Mouse (Mus musculus): Measurements from ENCODE around the gene Adgrb2. TPM values are rescaled to one million over a fixed set of nuclear protein-coding genes. Genes with fewer than 3 reads are reported as not detected.

Adgrb2 gene
- polyA plus RNA-seq, 1 experiment from 2014 or later, result 1.2 TPM

- no peak for ATAC-seq (replicated peaks; ENCODE audit: extremely low read depth, insufficient read depth, low FRiP score)
- Histone ChIP-seq H3K27me3 (ENCODE audit: control insufficient read depth, insufficient read depth, low read length) (peaks cover 24% of the 10 kb centered on the region), H3K36me3 (ENCODE audit: control insufficient read depth, insufficient read depth) (no peaks in the 10 kb centered on the region), H3K4me3 (ENCODE audit: low read length) (no peak overlapping the region), H3K9ac (ENCODE audit: low read length) (no peak overlapping the region), H3K27ac (ENCODE audit: low read length) (no peak overlapping the region), H3K4me2 (ENCODE audit: low read depth, low read length) (no peak overlapping the region), H3K9me3 (replicated peaks; ENCODE audit: control insufficient read depth, low read length) (no peaks in the 10 kb centered on the region), H3K4me1 (ENCODE audit: control insufficient read depth, insufficient read depth, low read length) (no peaks in the 10 kb centered on the region)
- 87% methylated on average over 5 of the region's 5 CpGs for WGBS
These were observed 10.1 kb downstream of the Adgrb2 start for GRCm38 (mm10) chr4:129994728-129995127.

DNA sequence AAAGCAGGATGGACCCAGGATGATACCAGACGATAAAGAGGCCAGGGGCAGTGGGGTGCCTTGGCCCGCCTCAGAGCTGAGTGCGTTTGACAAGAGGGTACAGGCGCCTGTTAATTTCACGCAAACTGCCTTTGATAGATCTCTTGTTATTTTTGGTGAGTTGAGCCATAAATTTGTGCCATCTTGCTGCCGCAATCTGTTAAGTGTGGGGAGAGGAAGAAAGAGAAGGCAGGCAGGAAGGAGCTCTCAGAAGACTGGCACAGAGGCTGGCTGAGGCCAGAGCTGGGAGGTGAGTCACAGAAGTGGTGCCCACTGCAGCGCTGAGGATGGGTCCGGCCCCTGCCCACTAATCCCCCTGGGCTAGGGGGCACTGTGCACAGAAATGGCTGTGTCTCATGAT is 10.6 kb downstream of the Adgrb2 start:
- Histone ChIP-seq H3K4me2 (ENCODE audit: low read depth, low read length) (no peak overlapping the region), H3K9ac (ENCODE audit: low read length) (no peak overlapping the region), H3K9me3 (replicated peaks; ENCODE audit: control insufficient read depth, low read length) (no peaks in the 10 kb centered on the region), H3K4me1 (ENCODE audit: control insufficient read depth, insufficient read depth, low read length) (no peaks in the 10 kb centered on the region), H3K36me3 (ENCODE audit: control insufficient read depth, insufficient read depth) (no peaks in the 10 kb centered on the region), H3K27me3 (ENCODE audit: control insufficient read depth, insufficient read depth, low read length) (peaks cover 21% of the 10 kb centered on the region), H3K27ac (ENCODE audit: low read length) (no peak overlapping the region), H3K4me3 (ENCODE audit: low read length) (no peak overlapping the region)
- WGBS, result 82% methylated on average over 8 of the region's 8 CpGs
- no peak for ATAC-seq (replicated peaks; ENCODE audit: extremely low read depth, insufficient read depth, low FRiP score)

DNA sequence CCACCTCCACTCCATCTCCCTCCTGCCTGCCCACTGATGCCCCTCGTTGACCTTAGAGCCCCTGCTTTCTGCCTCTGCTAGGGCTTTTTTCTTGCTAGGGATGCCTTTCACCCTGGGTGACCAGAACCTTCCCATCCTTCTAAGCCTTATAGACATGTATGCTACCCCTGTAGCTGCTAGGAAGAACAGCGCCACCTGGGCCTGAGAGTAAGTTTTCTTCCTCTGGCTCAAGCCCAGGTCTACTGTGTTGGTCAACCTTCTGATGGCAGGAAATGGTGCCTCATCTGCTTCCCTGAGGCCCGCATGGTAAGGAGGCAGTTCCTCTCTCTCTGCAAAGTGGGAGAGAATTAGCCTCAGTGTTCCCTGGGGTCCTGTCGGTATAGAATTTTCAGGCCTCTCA is 11.3 kb downstream of the Adgrb2 start:
- no peak for ATAC-seq (replicated peaks; ENCODE audit: extremely low read depth, insufficient read depth, low FRiP score)
- Histone ChIP-seq H3K27me3 (ENCODE audit: control insufficient read depth, insufficient read depth, low read length) (peaks cover 21% of the 10 kb centered on the region), H3K4me2 (ENCODE audit: low read depth, low read length) (no peak overlapping the region), H3K9me3 (replicated peaks; ENCODE audit: control insufficient read depth, low read length) (no peaks in the 10 kb centered on the region), H3K4me3 (ENCODE audit: low read length) (no peak overlapping the region), H3K36me3 (ENCODE audit: control insufficient read depth, insufficient read depth) (no peaks in the 10 kb centered on the region), H3K9ac (ENCODE audit: low read length) (no peak overlapping the region), H3K27ac (ENCODE audit: low read length) (no peak overlapping the region), H3K4me1 (ENCODE audit: control insufficient read depth, insufficient read depth, low read length) (no peaks in the 10 kb centered on the region)
- 70% methylated on average over 4 of the region's 4 CpGs for WGBS

DNA sequence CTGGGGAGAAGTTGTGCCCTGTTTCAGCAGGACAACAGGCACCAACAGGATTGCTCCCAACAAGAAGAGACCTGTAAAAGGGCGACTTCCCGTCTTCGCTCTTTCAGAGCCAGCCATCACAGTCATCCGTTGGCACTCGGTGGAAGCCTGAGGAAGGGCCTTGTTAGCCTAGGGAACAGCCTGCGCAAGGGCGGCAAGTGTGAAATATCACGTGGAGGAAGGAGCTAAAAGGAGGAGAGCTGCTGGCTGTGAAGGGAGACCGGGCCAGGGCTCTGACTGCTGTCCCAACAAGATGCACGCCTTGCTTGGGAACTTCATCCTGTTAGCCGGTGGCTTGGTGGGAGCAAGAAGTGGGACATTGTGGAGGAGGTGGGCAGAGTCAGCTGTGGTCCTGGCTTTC is 13.5 kb downstream of the Adgrb2 start:
- Histone ChIP-seq H3K36me3 (ENCODE audit: control insufficient read depth, insufficient read depth) (no peaks in the 10 kb centered on the region), H3K4me3 (ENCODE audit: low read length) (no peak overlapping the region), H3K27me3 (ENCODE audit: control insufficient read depth, insufficient read depth, low read length) (peaks cover 21% of the 10 kb centered on the region), H3K9me3 (replicated peaks; ENCODE audit: control insufficient read depth, low read length) (no peaks in the 10 kb centered on the region), H3K4me1 (ENCODE audit: control insufficient read depth, insufficient read depth, low read length) (peaks cover 7% of the 10 kb centered on the region), H3K4me2 (ENCODE audit: low read depth, low read length) (no peak overlapping the region), H3K27ac (ENCODE audit: low read length) (no peak overlapping the region), H3K9ac (ENCODE audit: low read length) (no peak overlapping the region)
- 45% methylated on average over 11 of the region's 11 CpGs for WGBS
- ATAC-seq (replicated peaks; ENCODE audit: extremely low read depth, insufficient read depth, low FRiP score), result no peak

GRCm38 (mm10) chr4:130001710-130002109 is 17.0 kb downstream of the Adgrb2 start:
- Histone ChIP-seq H3K9ac (ENCODE audit: low read length) (no peak overlapping the region), H3K27ac (ENCODE audit: low read length) (no peak overlapping the region), H3K9me3 (replicated peaks; ENCODE audit: control insufficient read depth, low read length) (0 out of 2 replicates have a peak, but pooled peaks cover 3% of the 10 kb centered on the region), H3K36me3 (ENCODE audit: control insufficient read depth, insufficient read depth) (no peaks in the 10 kb centered on the region), H3K27me3 (ENCODE audit: control insufficient read depth, insufficient read depth, low read length) (peaks cover 18% of the 10 kb centered on the region), H3K4me3 (ENCODE audit: low read length) (no peak overlapping the region), H3K4me1 (ENCODE audit: control insufficient read depth, insufficient read depth, low read length) (peaks cover 7% of the 10 kb centered on the region), H3K4me2 (ENCODE audit: low read depth, low read length) (no peak overlapping the region)
- 12% methylated on average over 5 of the region's 5 CpGs for WGBS
- 0 out of 2 replicates have a peak, but pooled peaks have one; percentile 19 for ATAC-seq (replicated peaks; ENCODE audit: extremely low read depth, insufficient read depth, low FRiP score)

GRCm38 (mm10) chr4:130002157-130002556 is 17.5 kb downstream of the Adgrb2 start:
- peaks cover 7% of the 10 kb centered on the region for H3K4me1 ChIP-seq (ENCODE audit: control insufficient read depth, insufficient read depth, low read length)
- 41% methylated on average over 10 of the region's 10 CpGs for WGBS
- H3K36me3 ChIP-seq (ENCODE audit: control insufficient read depth, insufficient read depth), result no peaks in the 10 kb centered on the region
- 0 out of 2 replicates have a peak, but pooled peaks cover 3% of the 10 kb centered on the region for H3K9me3 ChIP-seq (replicated peaks; ENCODE audit: control insufficient read depth, low read length)
- peaks cover 21% of the 10 kb centered on the region for H3K27me3 ChIP-seq (ENCODE audit: control insufficient read depth, insufficient read depth, low read length)
- peak; percentile 63; the same call in 1 of the 2 replicates for ATAC-seq (replicated peaks; ENCODE audit: extremely low read depth, insufficient read depth, low FRiP score)
- H3K27ac ChIP-seq (ENCODE audit: low read length), result no peak overlapping the region
- no peak overlapping the region for H3K4me3 ChIP-seq (ENCODE audit: low read length)
- H3K9ac ChIP-seq (ENCODE audit: low read length), result no peak overlapping the region
- no peak overlapping the region for H3K4me2 ChIP-seq (ENCODE audit: low read depth, low read length)

DNA sequence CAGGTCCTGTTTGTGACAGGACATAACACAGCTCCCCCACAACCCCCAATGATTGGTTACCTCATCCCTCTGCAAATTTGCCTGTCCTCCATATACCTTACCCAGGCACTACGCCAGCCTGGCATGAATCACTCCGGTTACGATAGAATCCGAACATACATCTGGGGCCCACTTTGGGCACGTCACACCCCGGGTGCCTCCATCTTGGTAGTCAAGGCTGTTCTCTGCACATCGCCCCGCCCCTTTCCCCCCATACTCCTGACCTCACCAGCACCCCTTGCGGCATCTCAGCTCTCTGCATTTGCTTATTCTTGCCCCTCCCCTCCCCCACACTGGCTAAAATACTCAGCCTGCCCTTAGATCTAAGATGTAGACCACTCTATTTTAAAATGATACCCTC is 20.9 kb downstream of the Adgrb2 start:
- H3K36me3 ChIP-seq (ENCODE audit: control insufficient read depth, insufficient read depth), result no peaks in the 10 kb centered on the region
- 57% methylated on average over 9 of the region's 9 CpGs for WGBS
- H3K4me3 ChIP-seq (ENCODE audit: low read length), result no peak overlapping the region
- no peak for ATAC-seq (replicated peaks; ENCODE audit: extremely low read depth, insufficient read depth, low FRiP score)
- H3K4me1 ChIP-seq (ENCODE audit: control insufficient read depth, insufficient read depth, low read length), result peaks cover 7% of the 10 kb centered on the region
- peaks cover 35% of the 10 kb centered on the region for H3K27me3 ChIP-seq (ENCODE audit: control insufficient read depth, insufficient read depth, low read length)
- H3K9me3 ChIP-seq (replicated peaks; ENCODE audit: control insufficient read depth, low read length), result 0 out of 2 replicates have a peak, but pooled peaks cover 3% of the 10 kb centered on the region
- no peak overlapping the region for H3K4me2 ChIP-seq (ENCODE audit: low read depth, low read length)
- no peak overlapping the region for H3K27ac ChIP-seq (ENCODE audit: low read length)
- no peak overlapping the region for H3K9ac ChIP-seq (ENCODE audit: low read length)

GRCm38 (mm10) chr4:130006533-130006932 is 21.9 kb downstream of the Adgrb2 start:
- Histone ChIP-seq H3K4me2 (ENCODE audit: low read depth, low read length) (peak overlapping the region; percentile 49), H3K4me3 (ENCODE audit: low read length) (peak overlapping the region; percentile 20), H3K4me1 (ENCODE audit: control insufficient read depth, insufficient read depth, low read length) (peaks cover 6% of the 10 kb centered on the region), H3K9ac (ENCODE audit: low read length) (no peak overlapping the region), H3K27ac (ENCODE audit: low read length) (no peak overlapping the region), H3K9me3 (replicated peaks; ENCODE audit: control insufficient read depth, low read length) (0 out of 2 replicates have a peak, but pooled peaks cover 3% of the 10 kb centered on the region), H3K27me3 (ENCODE audit: control insufficient read depth, insufficient read depth, low read length) (peaks cover 35% of the 10 kb centered on the region), H3K36me3 (ENCODE audit: control insufficient read depth, insufficient read depth) (no peaks in the 10 kb centered on the region)
- no peak for ATAC-seq (replicated peaks; ENCODE audit: extremely low read depth, insufficient read depth, low FRiP score)
- 11% methylated on average over 25 of the region's 25 CpGs for WGBS

DNA sequence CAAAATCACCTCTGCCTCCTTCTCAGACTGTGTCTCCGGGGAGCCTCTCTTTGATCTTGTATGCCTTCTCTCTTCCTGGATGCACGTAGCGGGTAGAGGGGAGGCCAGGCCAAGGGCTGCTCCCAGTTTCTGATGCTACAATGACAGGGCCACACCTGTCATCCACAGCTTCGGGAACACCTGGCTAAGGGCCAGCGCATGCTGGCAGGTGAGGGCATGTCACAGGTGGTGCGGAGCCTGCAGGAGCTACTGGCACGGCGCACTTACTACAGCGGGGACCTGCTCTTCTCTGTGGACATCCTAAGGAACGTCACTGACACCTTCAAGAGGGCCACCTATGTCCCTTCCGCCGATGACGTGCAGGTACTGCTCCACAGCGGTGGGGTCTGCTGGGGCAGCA is 24.4 kb downstream of the Adgrb2 start:
- Histone ChIP-seq H3K27ac (ENCODE audit: low read length) (no peak overlapping the region), H3K4me2 (ENCODE audit: low read depth, low read length) (no peak overlapping the region), H3K27me3 (ENCODE audit: control insufficient read depth, insufficient read depth, low read length) (peaks cover 37% of the 10 kb centered on the region), H3K36me3 (ENCODE audit: control insufficient read depth, insufficient read depth) (no peaks in the 10 kb centered on the region), H3K4me1 (ENCODE audit: control insufficient read depth, insufficient read depth, low read length) (no peaks in the 10 kb centered on the region), H3K9ac (ENCODE audit: low read length) (no peak overlapping the region), H3K4me3 (ENCODE audit: low read length) (no peak overlapping the region), H3K9me3 (replicated peaks; ENCODE audit: control insufficient read depth, low read length) (0 out of 2 replicates have a peak, but pooled peaks cover under 1% of the 10 kb centered on the region)
- 73% methylated on average over 14 of the region's 14 CpGs for WGBS
- no peak for ATAC-seq (replicated peaks; ENCODE audit: extremely low read depth, insufficient read depth, low FRiP score)
